Mouse (Mus musculus) urinary bladder, postnatal 14 days (tissue): Measurements from ENCODE around the gene Gm3327.
"Not testable (repeated sequence)": the region's sequence is repeated elsewhere in the genome, so short reads cannot be mapped to it uniquely, and the experiment has no call there.

Source experiments
- DNase-seq: peaks from one replicate; pipeline ENCODE4 v3.0.0; 2021; ENCODE audit warnings: low spot score

Gm3327 gene

DNA sequence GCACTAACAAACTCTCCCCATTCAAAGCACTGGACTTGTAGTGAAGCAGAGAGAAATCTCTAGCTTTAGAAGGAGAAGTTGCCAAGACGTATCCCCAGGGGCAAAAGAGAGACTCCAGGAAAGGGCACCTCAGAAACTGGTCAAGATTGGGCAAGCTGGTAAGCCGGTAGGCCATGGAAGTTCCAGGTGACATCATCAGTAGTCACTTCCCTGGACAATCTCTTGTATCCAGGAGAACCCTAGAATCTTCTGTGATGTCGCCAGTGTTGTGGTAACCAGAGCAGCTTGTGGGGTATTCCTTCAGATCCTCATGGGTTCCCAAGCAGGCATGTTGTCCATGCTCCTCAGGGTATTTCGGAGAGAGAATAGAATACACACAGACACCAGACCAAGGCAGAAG is at the start of gene Gm3327:
Gm3327 (plus strand) TSS at position 301 of the 400 bp plus-strand sequence.
- DNase-seq: not testable (repeated sequence)

DNA sequence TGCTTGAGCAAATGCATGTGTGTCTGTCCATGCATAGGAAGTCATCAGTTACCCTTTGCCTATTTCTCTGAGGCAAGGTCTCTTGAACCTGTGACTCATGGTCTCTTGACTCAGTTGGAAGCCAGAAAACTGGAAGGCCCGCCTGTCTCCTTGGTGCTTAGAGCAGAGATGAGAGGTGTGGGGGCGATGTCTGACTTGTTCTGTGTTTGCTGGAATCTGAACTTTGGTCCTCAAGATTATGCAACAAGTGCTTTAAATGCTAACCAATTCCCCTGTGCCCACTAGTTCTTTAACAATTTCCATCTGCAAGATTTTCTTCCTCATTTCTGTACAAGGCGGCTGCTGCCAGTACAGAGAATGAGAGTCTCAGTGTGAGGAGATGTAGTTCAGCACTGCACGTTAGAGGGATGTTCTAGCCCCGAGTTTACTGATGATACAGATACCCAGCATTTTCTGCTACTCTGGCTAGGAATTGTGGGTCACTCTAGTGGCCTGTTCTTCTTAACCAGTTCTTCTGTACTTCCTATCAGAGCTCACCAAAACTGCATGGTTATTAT is 45.8 kb upstream of the Gm3327 start:
- not testable (repeated sequence) for DNase-seq

DNA sequence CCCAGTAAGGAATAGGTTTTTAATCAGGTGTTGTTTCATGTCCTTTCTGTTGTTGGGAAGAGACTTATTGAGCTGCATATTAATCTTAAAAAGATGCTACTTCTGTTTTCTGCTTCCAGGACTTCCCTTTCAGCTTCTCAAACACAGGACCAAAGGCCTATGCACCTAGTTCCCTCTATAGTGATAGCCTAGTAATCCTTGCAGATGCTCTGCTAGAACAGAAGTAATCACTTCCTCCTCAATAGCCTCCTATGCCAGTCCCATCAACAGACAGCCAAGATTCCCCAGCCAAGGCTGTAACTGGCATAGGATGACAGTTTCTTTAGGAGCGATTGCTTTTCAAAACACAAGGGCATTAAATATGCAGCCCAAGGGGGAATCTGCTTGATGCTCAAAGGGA is 37.1 kb upstream of the Gm3327 start:
- not testable (repeated sequence) for DNase-seq

DNA sequence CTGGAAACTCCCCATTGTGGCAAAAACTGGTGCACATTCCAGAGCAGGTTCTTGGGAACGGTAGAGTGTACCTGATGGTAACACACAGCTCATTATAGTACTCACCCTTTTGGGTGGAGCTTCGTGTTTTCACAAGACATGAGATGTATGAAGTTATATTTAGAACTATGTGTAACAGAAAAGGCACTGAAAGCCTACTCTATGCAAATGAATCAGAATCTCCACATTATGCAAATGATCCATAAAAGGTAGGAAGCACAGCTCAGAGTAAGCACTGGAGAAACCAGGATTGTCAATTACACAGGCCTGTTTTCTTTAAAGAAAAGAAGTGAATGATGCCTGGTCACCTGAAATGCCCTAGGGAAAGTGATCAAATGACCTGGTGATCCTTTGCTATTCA is 36.1 kb upstream of the Gm3327 start:
- not testable (repeated sequence) for DNase-seq

DNA sequence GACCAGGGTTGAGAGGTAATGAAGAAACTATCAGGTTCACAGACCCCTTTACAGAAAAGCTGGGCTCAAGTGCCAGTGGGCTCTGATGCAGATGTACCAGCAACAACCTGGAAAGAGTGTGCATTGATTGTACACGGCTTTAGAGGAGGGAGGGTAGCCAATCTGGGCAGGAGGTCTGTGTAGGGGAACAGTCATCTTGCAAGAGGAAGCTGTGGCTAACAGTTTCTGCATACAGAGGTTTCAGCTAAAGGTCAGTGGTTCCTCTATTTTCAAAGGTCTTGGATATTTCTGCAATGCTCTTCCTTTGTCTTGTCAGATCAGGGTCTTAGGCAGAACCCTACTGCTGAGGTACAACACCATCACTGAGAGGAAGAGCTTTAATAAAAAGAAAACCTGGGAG is 32.1 kb upstream of the Gm3327 start:
- not testable (repeated sequence) for DNase-seq

DNA sequence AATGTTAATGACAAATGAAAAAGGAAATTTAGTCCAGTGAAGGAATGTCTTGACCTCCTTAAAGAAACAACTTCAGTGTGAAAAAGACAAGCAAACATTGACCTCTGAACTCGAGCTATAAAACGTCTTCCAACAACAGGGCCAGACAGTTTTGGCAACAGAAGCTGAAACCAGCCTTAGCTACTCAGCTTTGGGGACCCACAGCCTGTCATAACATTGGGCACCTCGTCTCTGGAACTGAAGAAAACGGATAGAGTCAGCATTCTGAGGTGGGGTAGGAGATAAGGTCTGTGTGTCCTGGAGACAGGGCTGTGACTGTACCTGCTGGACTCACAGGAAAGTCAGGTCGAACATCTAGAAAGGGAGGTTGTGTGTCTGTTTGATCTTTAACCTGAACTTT is 29.2 kb upstream of the Gm3327 start:
- DNase-seq: not testable (repeated sequence)

DNA sequence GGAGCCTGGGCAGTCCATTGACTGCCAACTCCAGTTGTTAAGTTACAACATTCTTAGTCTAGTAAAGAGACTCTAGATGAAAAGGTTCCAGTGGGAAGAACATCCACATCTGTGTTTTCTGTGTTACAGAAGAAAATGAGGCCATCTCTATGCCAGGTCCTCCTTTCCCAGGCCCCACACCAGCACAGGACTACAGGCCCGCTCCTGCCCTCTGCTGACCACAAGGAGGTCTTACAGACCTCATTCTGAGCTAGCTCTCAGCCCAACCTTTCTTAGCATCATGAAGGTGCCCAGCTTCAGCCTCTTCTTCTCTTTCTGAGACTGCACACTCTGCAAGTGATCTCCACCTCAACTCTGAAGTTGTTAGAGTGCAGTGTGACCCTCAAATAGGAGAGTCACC is 23.6 kb upstream of the Gm3327 start:
- DNase-seq: not testable (repeated sequence)

DNA sequence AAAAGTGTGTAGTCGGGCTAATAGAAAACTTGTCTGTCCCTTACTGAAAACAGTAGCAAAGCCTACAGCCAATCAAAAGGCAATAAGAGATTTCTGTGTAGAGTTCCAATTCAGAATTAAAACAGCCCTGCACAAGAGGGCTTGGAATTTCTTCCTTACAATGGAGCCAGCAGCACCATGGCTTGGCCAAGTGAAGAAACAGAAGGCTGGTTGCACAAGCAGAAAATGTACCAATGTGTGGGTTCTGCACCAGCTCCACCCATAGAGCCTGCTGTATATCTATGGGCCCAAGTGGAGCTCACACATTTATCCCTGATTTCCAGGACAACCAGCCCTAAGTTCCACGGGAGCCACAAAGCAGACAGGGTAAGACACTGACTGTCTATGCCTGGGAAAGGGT is 21.3 kb upstream of the Gm3327 start, which contains the start of gene Ear2:
Ear2 (plus strand) TSS at position 301 of the 400 bp plus-strand sequence.
- not testable (repeated sequence) for DNase-seq

DNA sequence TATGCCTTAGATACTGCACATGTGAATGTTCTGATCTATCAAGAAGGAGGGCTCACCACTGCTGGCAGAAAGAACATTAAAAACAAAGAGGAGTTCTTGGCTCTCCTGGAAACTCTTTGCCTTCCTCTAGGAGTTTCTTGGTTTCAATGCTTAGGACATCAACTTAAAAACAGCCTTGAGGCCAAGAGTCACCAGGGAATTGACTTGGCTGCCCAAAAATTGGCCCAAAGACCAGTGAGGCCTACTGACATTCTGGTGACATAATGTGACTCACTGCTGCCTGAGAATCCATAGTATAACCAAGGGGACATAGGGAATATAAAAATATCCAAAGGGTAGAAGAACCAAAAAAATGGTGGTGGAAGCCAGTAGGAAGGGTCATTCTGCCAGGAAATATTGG is 12.7 kb upstream of the Gm3327 start:
- no peak for DNase-seq
